Mouse (Mus musculus) limb, embryonic 14.5 days (tissue): Measurements from ENCODE around the gene P2rx6. TPM values are rescaled to one million over a fixed set of nuclear protein-coding genes. Genes with fewer than 3 reads are reported as not detected.
"Not testable (repeated sequence)": the region's sequence is repeated elsewhere in the genome, so short reads cannot be mapped to it uniquely, and the experiment has no call there.

Experiments used
- ATAC-seq: fragments of 200-750 bp; cut with Nextera tagmentation; 2 replicates; pipeline ENCODE4 v1.8.0; 2017; ENCODE audit warnings: low read depth, moderate number of reproducible peaks, moderate TSS enrichment; ENCODE audit not compliant: low FRiP score
- DNase-seq: peaks from one replicate; pipeline ENCODE4 v3.0.0-alpha.2; 2015; ENCODE audit warnings: low spot score
- H3K27ac ChIP-seq: fragments of 300-500 bp; sonication (generic); replicated peaks from 2 replicates; pipeline ENCODE4 v1.5.1; 2014; ENCODE audit warnings: low read depth, mild to moderate bottlenecking, low read length, moderate library complexity, mixed read lengths
- H3K27me3 ChIP-seq: fragments of 300-500 bp; sonication (generic); 2 replicates; pipeline ENCODE4 v1.6.1; 2014; ENCODE audit warnings: low read length, mixed read lengths; ENCODE audit not compliant: control insufficient read depth, insufficient read depth
- H3K36me3 ChIP-seq: fragments of 300-500 bp; sonication (generic); 2 replicates; pipeline ENCODE4 v1.6.1; 2014; ENCODE audit warnings: mild to moderate bottlenecking, low read length, moderate library complexity, mixed read lengths; ENCODE audit not compliant: control insufficient read depth, insufficient read depth
- H3K4me1 ChIP-seq: fragments of 300-500 bp; sonication (generic); 2 replicates; pipeline ENCODE4 v1.6.1; 2014; ENCODE audit warnings: antibody characterized with exemption, low read length, mixed read lengths; ENCODE audit not compliant: control insufficient read depth, insufficient read depth
- H3K4me2 ChIP-seq: fragments of 300-500 bp; sonication (generic); replicated peaks from 2 replicates; pipeline ENCODE4 v1.6.1; 2014; ENCODE audit warnings: low read depth, mild to moderate bottlenecking, low read length, moderate library complexity; ENCODE audit not compliant: severe bottlenecking
- H3K4me3 ChIP-seq: fragments of 300-500 bp; sonication (generic); replicated peaks from 2 replicates; pipeline ENCODE4 v1.5.1; 2014; ENCODE audit warnings: low read length
- H3K9ac ChIP-seq: fragments of 300-500 bp; sonication (generic); 2 replicates; pipeline ENCODE4 v1.6.1; 2014; ENCODE audit warnings: mild to moderate bottlenecking, low read depth, low read length, moderate library complexity; ENCODE audit not compliant: severe bottlenecking
- H3K9me3 ChIP-seq: fragments of 300-500 bp; sonication (generic); 2 replicates; pipeline ENCODE4 v1.6.1; 2016; ENCODE audit warnings: low read length; ENCODE audit not compliant: control insufficient read depth
- POLR2A ChIP-seq: fragments of 200-500 bp; IDR thresholded peaks from 2 replicates; pipeline ENCODE4 v1.8.0; 2012; ENCODE audit warnings: inconsistent platforms, mild to moderate bottlenecking, moderate library complexity, borderline replicate concordance; ENCODE audit not compliant: insufficient read depth, insufficient read length; ENCODE audit errors: extremely low read depth
- WGBS: fragments of 180-500 bp; shearing (Covaris S2); extraction: QIAGEN DNeasy Blood & Tissue Kit; methylation state at CpG from one replicate; pipeline ENCODE4 v1.1.7; 2014; 5-methylcytosine and 5-hydroxymethylcytosine counted together
- polyA plus RNA-seq, 2 experiments: library from polyadenylated mRNA; depleted of rRNA in 1 of 2; stranded (reverse) in 1 of 2; unstranded in 1 of 2; fragments of >200 nt; fragmentation: Nextera tagmentation in 1 of 2; extraction: Ambion mirVana in 1 of 2; gene quantifications; 2 replicates each; pipeline versions ENCODE4 v1.2.1 to v1.2.3; 2012 to 2014

Gene P2rx6
- polyA plus RNA-seq, 2 experiments: 0.47 to 0.99 TPM

- DNase-seq (no peak), ATAC-seq (no peak)
- H3K4me1 ChIP-seq: no peaks in the 10 kb centered on the region
- H3K9ac ChIP-seq: 0 out of 2 replicates have a peak overlapping the region, but pooled peaks have one; percentile 21
- H3K27me3 ChIP-seq: no peaks in the 10 kb centered on the region
- H3K27ac ChIP-seq: no peak overlapping the region
- H3K4me3 ChIP-seq: no peak overlapping the region
- 57% methylated on average over 3 of the region's 3 CpGs for WGBS
- no peak overlapping the region for H3K4me2 ChIP-seq
- no peak for TF ChIP-seq POLR2A
- H3K36me3 ChIP-seq: no peaks in the 10 kb centered on the region
- H3K9me3 ChIP-seq: no peaks in the 10 kb centered on the region
Measured at GRCm38 (mm10) chr16:17600944-17601562, 39.4 kb downstream of the P2rx6 start.

GRCm38 (mm10) chr16:17604941-17605340 is 43.3 kb downstream of the P2rx6 start:
- Histone ChIP-seq H3K27ac (no peak overlapping the region), H3K9me3 (no peaks in the 10 kb centered on the region), H3K4me3 (no peak overlapping the region), H3K9ac (no peak overlapping the region), H3K4me1 (no peaks in the 10 kb centered on the region), H3K36me3 (no peaks in the 10 kb centered on the region), H3K4me2 (no peak overlapping the region), H3K27me3 (no peaks in the 10 kb centered on the region)
- ATAC-seq: no peak
- TF ChIP-seq POLR2A: no peak
- WGBS: 73% methylated on average over 4 of the region's 4 CpGs
- no peak for DNase-seq

GRCm38 (mm10) chr16:17605684-17606083 is 44.0 kb downstream of the P2rx6 start:
- Histone ChIP-seq H3K4me1 (no peaks in the 10 kb centered on the region), H3K9me3 (no peaks in the 10 kb centered on the region), H3K4me2 (no peak overlapping the region), H3K4me3 (no peak overlapping the region), H3K9ac (no peak overlapping the region), H3K27ac (no peak overlapping the region), H3K27me3 (no peaks in the 10 kb centered on the region), H3K36me3 (no peaks in the 10 kb centered on the region)
- TF ChIP-seq POLR2A: no peak
- DNase-seq (no peak), ATAC-seq (no peak)
- WGBS: 75% methylated on average over 5 of the region's 5 CpGs

- ATAC-seq: no peak
- WGBS: 73% methylated on average over 4 of the region's 4 CpGs
- Histone ChIP-seq H3K36me3 (no peaks in the 10 kb centered on the region), H3K9ac (no peak overlapping the region), H3K27me3 (no peaks in the 10 kb centered on the region), H3K27ac (no peak overlapping the region), H3K4me3 (no peak overlapping the region), H3K4me2 (no peak overlapping the region), H3K4me1 (no peaks in the 10 kb centered on the region), H3K9me3 (no peaks in the 10 kb centered on the region)
- TF ChIP-seq POLR2A: no peak
- DNase-seq: no peak
Measured at GRCm38 (mm10) chr16:17611383-17611782, 49.7 kb downstream of the P2rx6 start.

- not testable (repeated sequence) for H3K9ac ChIP-seq, H3K4me1 ChIP-seq, H3K4me2 ChIP-seq, DNase-seq, H3K36me3 ChIP-seq, ATAC-seq, H3K4me3 ChIP-seq, H3K27me3 ChIP-seq, H3K27ac ChIP-seq, H3K9me3 ChIP-seq
- WGBS: 93% methylated on average over 6 of the region's 6 CpGs
Measured at GRCm38 (mm10) chr16:17614740-17615139, 53.1 kb downstream of the P2rx6 start.

GRCm38 (mm10) chr16:17616212-17616611 is 54.5 kb downstream of the P2rx6 start:
- no peak for TF ChIP-seq POLR2A
- 78% methylated on average over 5 of the region's 5 CpGs for WGBS
- Histone ChIP-seq H3K4me3 (no peak overlapping the region), H3K4me2 (no peak overlapping the region), H3K27me3 (no peaks in the 10 kb centered on the region), H3K36me3 (no peaks in the 10 kb centered on the region), H3K27ac (no peak overlapping the region), H3K9me3 (no peaks in the 10 kb centered on the region), H3K4me1 (peaks cover 6% of the 10 kb centered on the region; the same call in 1 of the 2 replicates), H3K9ac (no peak overlapping the region)
- DNase-seq (no peak), ATAC-seq (no peak)
